Mouse (Mus musculus): ENCODE results near the gene Med25. TPM values are rescaled to one million over a fixed set of nuclear protein-coding genes. Genes with fewer than 3 reads are reported as not detected.
"Not testable (repeated sequence)": the region's sequence is repeated elsewhere in the genome, so short reads cannot be mapped to it uniquely, and the experiment has no call there.

Gene Med25
- polyA plus RNA-seq, 1 experiment = 95.2 TPM

- DNase-seq (ENCODE audit: low read depth) = no peak
Measured at GRCm38 (mm10) chr7:44893197-44893596, 685 bp upstream of the Med25 start.

- no peak for DNase-seq (ENCODE audit: low read depth)
Measured at GRCm38 (mm10) chr7:44891611-44892010, 901 bp downstream of the Med25 start.

- DNase-seq (ENCODE audit: low read depth) = no peak
Measured at GRCm38 (mm10) chr7:44890737-44891136, 1.8 kb downstream of the Med25 start.

GRCm38 (mm10) chr7:44890180-44890579 lies 2.3 kb downstream of the Med25 start:
- no peak for DNase-seq (ENCODE audit: low read depth)

- no peak for DNase-seq (ENCODE audit: low read depth)
Measured at GRCm38 (mm10) chr7:44888256-44889105, 4.0 kb downstream of the Med25 start.

GRCm38 (mm10) chr7:44886964-44887363 lies 5.5 kb downstream of the Med25 start:
- DNase-seq (ENCODE audit: low read depth) = no peak

GRCm38 (mm10) chr7:44884637-44885036 lies 7.9 kb downstream of the Med25 start:
- DNase-seq (ENCODE audit: low read depth) = no peak

GRCm38 (mm10) chr7:44883036-44883435 lies 9.5 kb downstream of the Med25 start:
- DNase-seq (ENCODE audit: low read depth) = no peak

- no peak for DNase-seq (ENCODE audit: low read depth)
Measured at GRCm38 (mm10) chr7:44877833-44878232, 14.7 kb downstream of the Med25 start.

- not testable (repeated sequence) for DNase-seq (ENCODE audit: low read depth)
Measured at GRCm38 (mm10) chr7:44871774-44872173, 20.7 kb downstream of the Med25 start.

- DNase-seq (ENCODE audit: low read depth) = no peak
Measured at GRCm38 (mm10) chr7:44871181-44871580, 21.3 kb downstream of the Med25 start.

GRCm38 (mm10) chr7:44870614-44871013 lies 21.9 kb downstream of the Med25 start:
- DNase-seq (ENCODE audit: low read depth) = no peak

GRCm38 (mm10) chr7:44869697-44870528 lies 22.6 kb downstream of the Med25 start, which contains the start of gene Ptov1:
Gene Ptov1 (minus strand): TSS chr7:44869788.
- DNase-seq (ENCODE audit: low read depth) = peak; percentile 84

GRCm38 (mm10) chr7:44868919-44869696 lies 23.4 kb downstream of the Med25 start:
- DNase-seq (ENCODE audit: low read depth) = no peak

- no peak for DNase-seq (ENCODE audit: low read depth)
Measured at GRCm38 (mm10) chr7:44868465-44868864, 24.0 kb downstream of the Med25 start.

- DNase-seq (ENCODE audit: low read depth) = no peak
Measured at GRCm38 (mm10) chr7:44867802-44868201, 24.7 kb downstream of the Med25 start.

GRCm38 (mm10) chr7:44867010-44867702 lies 25.4 kb downstream of the Med25 start:
- no peak for DNase-seq (ENCODE audit: low read depth)

GRCm38 (mm10) chr7:44866276-44867009 lies 26.1 kb downstream of the Med25 start:
- no peak for DNase-seq (ENCODE audit: low read depth)

- no peak for DNase-seq (ENCODE audit: low read depth)
Measured at GRCm38 (mm10) chr7:44864595-44865542, 27.6 kb downstream of the Med25 start.

Measured in gonadal fat pad, adult 2 months (tissue).